Mouse (Mus musculus): ENCODE data around the gene Polr2a.
"Not testable (repeated sequence)": the region's sequence is repeated elsewhere in the genome, so short reads cannot be mapped to it uniquely, and the experiment has no call there.

Polr2a gene

DNA sequence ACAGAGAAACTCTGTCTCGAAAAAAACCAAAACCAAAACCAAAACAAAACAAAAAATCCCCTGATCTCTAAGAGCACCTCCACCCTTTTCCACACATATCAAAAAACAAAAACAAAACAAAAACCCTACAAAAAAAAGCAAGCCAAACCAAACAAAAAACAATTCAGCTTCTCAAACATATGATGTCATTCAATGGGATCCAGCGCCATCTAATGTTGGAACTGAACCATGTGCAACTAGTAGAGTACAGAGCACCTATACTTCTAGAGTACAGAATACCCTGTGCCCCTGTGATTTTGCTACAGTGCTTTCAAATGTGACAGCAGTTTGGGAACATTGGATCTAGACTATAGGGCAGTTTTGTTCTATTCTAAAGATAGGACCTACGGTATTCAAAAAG, 3.7 kb downstream of the Polr2a start:
- DNase-seq (ENCODE audit: low spot score in 2 of 2), result peak; percentile 48 to 50

GRCm38 (mm10) chr11:69754233-69754632, 4.2 kb downstream of the Polr2a start:
- DNase-seq (ENCODE audit: low spot score in 2 of 2), result no peak

DNA sequence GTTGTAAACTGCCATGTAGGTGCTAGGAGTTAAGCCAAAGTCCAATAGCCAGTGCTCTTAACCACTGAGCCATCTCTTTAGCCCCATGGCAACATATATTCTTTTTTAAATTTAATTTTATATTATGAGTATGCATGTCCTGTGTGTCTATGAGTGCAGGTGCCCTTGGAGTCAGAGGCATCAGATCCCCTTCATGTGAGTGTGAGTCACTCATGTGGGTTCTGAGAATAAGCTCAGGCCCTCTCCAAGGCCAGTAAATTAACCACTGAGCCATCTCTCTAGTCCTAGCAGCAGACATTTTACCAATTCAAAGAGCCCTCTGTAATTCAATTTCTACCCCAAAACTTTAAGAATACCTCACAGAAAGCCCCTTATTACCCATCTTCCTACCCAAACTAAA, 5.8 kb downstream of the Polr2a start:
- DNase-seq (ENCODE audit: low spot score in 2 of 2), result no peak

DNA sequence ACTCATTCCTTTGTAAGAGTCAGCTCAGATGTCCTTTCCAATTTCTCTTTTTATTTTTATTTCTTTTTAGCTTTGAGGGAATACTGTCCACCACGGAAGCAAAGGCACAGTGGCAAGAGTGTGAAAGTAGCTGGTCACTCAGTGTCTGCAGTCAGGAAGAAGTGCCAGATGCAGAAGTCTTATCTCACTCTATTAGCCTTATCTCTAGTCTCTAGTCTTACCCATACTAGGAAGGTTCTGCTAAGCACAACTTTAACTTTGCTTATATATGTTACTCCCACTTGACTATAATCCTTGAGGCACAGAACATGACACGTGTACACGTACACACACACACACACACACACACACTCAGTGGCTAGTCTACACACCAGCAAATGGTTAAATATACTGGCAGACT, 6.8 kb downstream of the Polr2a start:
- DNase-seq (ENCODE audit: low spot score in 2 of 2), result no peak

GRCm38 (mm10) chr11:69731408-69731807, 27.0 kb downstream of the Polr2a start:
- DNase-seq (ENCODE audit: low spot score in 2 of 2), result not testable (repeated sequence)

DNA sequence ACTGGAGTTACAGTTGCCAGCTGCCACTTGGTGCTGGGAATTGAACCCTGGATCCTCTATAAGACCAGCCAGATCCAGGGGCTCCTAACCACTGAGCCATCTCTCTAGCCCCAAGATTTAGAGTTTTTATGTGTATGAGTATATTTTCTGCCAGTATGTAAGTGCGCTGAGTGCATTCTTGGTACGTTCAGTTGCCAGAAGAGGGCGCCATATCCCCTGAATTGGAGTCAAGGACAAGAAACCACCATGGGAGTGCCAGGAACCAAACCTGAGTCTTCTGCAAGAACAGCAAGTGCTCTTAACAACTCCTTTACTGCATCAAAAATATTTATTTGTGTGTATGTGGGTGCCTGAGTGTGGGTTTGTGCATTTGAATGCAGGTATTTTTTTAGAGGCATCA, 29.4 kb downstream of the Polr2a start:
- DNase-seq (ENCODE audit: low spot score in 2 of 2), result no peak

GRCm38 (mm10) chr11:69725951-69726350, 32.5 kb downstream of the Polr2a start:
- no peak for DNase-seq (ENCODE audit: low spot score in 2 of 2)

GRCm38 (mm10) chr11:69723074-69723473, 35.4 kb downstream of the Polr2a start:
- DNase-seq (ENCODE audit: low spot score in 2 of 2), result no peak

- no peak for DNase-seq (ENCODE audit: low spot score in 2 of 2)
These were observed 37.6 kb downstream of the Polr2a start for GRCm38 (mm10) chr11:69720852-69721251.

GRCm38 (mm10) chr11:69719423-69719822, 39.0 kb downstream of the Polr2a start:
- DNase-seq (ENCODE audit: low spot score in 2 of 2), result no peak

DNA sequence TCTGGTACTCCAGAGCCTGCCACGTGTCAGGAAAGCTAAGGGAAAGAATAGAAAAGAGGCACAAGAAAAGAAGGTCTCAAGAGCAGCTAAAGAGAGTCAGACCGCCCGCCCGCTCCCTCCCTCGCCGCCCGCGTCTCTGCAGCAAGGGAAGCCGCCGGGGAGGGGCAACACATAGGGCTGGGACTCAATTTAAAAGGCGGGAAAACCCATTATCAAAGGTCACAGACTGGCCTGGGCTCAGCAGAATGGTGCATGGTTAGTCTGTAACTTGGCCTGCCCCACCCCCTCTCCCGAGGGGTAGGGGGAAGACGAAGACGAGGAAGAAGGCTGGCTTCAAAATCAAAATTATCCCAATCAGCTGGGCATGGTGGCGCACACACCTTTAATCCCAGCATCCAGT, 39.8 kb downstream of the Polr2a start:
- no peak for DNase-seq (ENCODE audit: low spot score in 2 of 2)

GRCm38 (mm10) chr11:69716953-69717352, 41.5 kb downstream of the Polr2a start:
- DNase-seq (ENCODE audit: low spot score in 2 of 2), result no peak

DNA sequence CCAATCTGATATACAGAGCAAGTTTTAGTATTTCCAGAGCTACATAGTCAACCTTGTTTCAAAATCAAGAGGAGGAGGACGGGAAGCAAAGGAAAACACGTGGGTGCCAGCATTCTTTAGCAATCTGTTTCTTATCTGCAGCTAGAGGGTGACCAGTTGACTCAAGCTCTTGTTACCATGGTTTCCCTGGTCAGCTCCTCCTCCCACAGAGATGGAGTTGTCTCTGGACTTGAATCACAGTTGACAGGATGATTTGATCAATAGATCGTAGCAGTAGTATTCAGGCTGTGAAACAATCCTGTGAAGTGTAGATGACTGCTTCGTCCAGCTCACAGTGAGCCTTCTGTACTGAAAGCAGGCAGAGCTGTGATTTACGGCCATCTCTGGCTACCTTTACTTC, 42.5 kb downstream of the Polr2a start:
- DNase-seq (ENCODE audit: low spot score in 2 of 2), result peak in 1 of 2 experiments; percentile 35

- no peak for DNase-seq (ENCODE audit: low spot score in 2 of 2)
These were observed 43.0 kb downstream of the Polr2a start for GRCm38 (mm10) chr11:69715482-69715881.

GRCm38 (mm10) chr11:69714636-69715329, 43.7 kb downstream of the Polr2a start:
- no peak for DNase-seq (ENCODE audit: low spot score in 2 of 2)

GRCm38 (mm10) chr11:69712954-69713672, 45.3 kb downstream of the Polr2a start:
- no peak for DNase-seq (ENCODE audit: low spot score in 2 of 2)

GRCm38 (mm10) chr11:69711082-69711481, 47.4 kb downstream of the Polr2a start:
- DNase-seq (ENCODE audit: low spot score in 2 of 2), result no peak

DNA sequence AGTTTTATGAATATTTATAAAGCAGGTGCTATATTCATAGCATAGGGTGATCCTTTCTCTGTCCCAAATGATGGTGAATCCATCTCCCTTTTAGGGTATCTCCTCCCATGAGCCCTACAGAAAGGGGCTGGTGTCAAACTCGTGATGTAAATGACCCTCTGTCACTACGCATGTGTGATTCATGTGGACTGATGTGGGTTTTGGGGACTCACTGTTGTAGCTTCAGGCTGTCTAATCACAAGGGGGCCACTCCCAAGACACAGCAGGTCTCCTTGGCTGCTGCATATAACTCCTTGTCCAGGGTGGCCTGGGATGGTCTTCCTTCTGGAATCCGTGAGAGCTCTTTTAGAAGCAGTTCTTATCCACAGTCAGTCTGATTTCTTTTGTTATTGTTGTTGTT, 48.0 kb downstream of the Polr2a start:
- no peak for DNase-seq (ENCODE audit: low spot score in 2 of 2)

DNA sequence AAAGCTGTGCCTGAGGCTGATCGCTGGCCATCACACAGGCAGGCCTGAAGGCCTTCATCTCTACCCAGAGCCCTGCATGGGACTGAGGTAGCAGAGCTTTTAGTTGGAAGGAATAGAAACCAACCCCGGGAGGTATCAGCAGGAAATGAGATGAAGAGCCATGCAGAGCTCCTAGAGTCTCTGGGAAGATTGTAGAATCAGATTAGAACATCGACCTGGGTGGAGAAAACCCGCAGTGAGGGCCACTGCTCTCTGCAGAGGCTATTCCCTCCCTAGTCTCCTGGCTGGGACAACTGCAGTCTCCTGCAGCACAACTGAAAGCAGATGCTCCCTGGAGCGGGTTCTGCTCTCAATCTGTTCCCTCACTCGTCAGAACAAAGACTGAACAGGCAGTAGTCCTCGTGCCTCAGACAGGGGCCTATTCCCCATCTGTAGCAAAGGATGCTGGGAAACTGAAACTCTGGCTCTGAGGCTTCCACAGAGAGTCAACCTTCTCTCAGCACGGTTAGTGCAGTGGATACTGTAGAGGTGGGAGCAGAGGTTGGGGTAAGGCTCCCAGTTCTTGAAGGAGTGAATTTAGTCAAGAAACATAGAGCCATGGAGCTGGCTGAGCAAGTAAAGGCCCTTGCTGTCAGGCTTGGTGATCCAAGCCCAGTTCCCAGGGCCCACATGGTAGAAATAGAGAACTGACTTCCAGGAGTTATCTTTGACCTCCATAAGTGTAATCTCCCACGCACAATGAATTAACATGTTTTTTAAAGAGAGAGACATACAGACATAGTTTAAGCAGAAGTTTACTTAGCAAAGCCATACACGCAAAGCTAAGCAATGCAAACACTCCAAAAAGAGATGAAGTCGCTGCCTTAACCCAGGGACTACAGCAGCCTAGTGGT, 48.6 kb downstream of the Polr2a start:
- DNase-seq (ENCODE audit: low spot score in 2 of 2), result no peak

DNA sequence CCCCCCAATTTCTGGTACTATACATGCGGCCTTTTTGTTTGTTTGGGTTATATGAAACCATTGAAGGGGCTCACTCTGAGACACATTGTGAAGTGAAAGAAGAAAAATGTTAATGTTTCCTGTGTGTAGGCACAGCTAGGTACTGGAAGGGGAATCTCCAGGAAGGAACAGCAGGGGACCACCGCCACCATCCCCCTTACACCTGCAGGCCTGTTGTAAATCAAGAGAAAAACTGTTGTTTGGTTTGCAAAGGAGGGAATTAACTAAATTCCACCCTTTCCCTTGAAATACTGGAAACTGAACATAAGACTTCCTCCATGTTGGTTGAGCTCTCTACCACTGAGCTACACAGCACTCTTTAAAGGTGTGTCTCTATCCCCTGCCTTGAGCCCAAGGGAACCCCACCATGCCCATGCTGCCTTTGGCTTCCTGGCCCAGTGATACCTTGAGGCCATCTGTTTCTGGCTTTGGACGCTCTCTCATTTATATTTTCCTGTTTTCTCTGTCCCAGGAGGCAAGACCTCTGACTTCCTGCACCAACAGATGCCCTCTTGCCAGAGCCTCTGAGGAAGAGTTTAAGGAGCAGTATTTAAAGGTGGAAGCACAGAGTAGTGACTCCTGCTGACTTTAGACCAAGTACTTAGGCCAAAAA, 49.7 kb downstream of the Polr2a start:
- DNase-seq (ENCODE audit: low spot score in 2 of 2), result no peak

DNA sequence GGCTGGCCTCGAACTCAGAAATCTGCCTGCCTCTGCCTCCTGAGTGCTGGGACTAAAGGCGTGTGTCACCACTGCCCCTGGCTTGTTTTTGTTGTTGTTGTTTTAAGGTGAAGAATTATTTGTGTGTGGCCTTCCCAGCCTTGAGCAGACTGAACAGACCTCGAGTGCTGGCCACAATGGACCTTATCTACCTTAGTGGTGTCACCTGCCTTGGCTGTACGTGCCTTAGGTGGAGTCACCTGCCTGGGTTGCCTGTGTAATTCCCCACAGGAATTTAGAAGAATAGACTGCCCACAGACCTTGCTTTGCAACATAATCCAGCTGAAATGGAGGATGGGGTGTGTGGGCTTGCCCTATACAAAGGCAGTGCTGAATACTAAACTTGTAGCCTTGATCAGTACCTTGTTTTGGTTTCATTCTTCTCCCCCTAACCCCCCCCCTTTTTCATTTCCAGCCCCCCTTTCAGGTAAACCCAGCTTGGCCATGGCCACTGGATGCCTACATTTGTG, 50.5 kb downstream of the Polr2a start:
- no peak for DNase-seq (ENCODE audit: low spot score in 2 of 2)

DNA sequence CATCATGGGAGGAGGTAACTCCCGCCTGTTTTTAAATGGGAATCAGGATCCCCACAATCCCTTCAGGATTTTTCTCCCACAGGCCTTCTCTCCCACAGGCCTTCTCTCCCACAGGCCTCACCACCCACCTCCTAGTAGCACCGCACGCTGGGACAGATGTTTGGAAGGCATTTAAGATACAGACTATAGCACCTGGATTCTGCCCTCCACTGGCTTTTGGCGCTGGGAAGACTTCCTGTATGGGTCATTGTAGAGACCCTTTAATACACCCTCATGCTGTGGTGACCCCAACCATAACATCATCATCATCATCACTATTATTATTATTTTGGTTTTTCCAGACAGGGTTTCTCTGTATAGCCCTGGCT, 51.0 kb downstream of the Polr2a start:
- no peak for DNase-seq (ENCODE audit: low spot score in 2 of 2)

All from right cerebral cortex, postnatal 10 days (tissue).